Comparison of ENCODE assay signal across 27 mouse cellular contexts in the genomic region with DNA sequence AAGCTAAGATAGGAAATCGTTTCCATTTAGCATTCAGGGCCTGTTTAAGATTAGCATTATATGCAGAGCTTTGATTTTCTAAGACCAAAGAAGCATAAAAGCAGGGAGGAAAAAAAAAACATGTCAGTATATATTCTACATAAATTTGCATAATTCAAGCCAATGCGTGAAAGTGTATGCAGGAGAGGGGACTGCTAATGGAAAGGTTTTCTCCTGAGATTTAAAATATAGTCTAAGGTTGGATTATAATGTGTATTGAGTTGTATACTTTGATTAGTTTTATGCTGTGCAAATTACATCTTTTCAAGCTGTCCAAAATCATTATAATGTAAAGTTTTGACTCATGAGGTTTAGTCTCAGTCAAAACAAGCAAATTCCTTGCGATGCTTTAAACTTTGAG.
"Had no signal": no experiment of that assay in that cellular context is flagged by ENCODE, and none has a peak within 500 bp of the region (broad histone marks: within the 10 kb centered on the region; RNA-seq: fewer than 3 reads in every experiment).

No protein-coding gene starts in this region.

- H3K27ac ChIP-seq: heart, embryonic 10.5 days; hindbrain, embryonic 10.5 days; hindbrain, embryonic 12.5 days; hindbrain, embryonic 14.5 days; intestine, embryonic 15.5 days; layer of hippocampus, adult 2 months; left cerebral cortex, adult 2 months; limb, embryonic 10.5 days; limb, embryonic 12.5 days; liver, embryonic 13.5 days; liver, embryonic 15.5 days had no signal

- H3K9me3 ChIP-seq: heart, embryonic 10.5 days; heart, embryonic 12.5 days; hindbrain, embryonic 10.5 days; hindbrain, embryonic 12.5 days; intestine, embryonic 15.5 days; limb, embryonic 10.5 days; limb, embryonic 12.5 days; liver, embryonic 13.5 days; liver, embryonic 15.5 days had no signal

- H3K36me3 ChIP-seq: heart, embryonic 10.5 days; heart, embryonic 12.5 days; hindbrain, embryonic 10.5 days; hindbrain, embryonic 12.5 days; intestine, embryonic 15.5 days; limb, embryonic 10.5 days; limb, embryonic 12.5 days; liver, embryonic 13.5 days; liver, embryonic 15.5 days had no signal

- H3K9ac ChIP-seq: heart, embryonic 12.5 days; hindbrain, embryonic 12.5 days; hindbrain, embryonic 14.5 days; intestine, embryonic 15.5 days; limb, embryonic 12.5 days; liver, embryonic 13.5 days; liver, embryonic 15.5 days had no signal

- ATAC-seq: hindbrain, embryonic 16.5 days; inflammation-experienced regulatory T-cells, adult 6 months; intestine, embryonic 15.5 days; intestine, postnatal 0 days had no signal

- H3K4me3 ChIP-seq: heart, embryonic 10.5 days; heart, embryonic 12.5 days; hindbrain, embryonic 10.5 days; hindbrain, embryonic 12.5 days; intestine, embryonic 15.5 days; layer of hippocampus, adult 2 months; left cerebral cortex, adult 2 months; limb, embryonic 10.5 days; limb, embryonic 12.5 days; liver, embryonic 13.5 days; liver, embryonic 15.5 days had no signal

- H3K4me1 ChIP-seq: heart, embryonic 10.5 days; heart, embryonic 12.5 days; hindbrain, embryonic 10.5 days; hindbrain, embryonic 12.5 days; intestine, embryonic 15.5 days; limb, embryonic 12.5 days; liver, embryonic 13.5 days; liver, embryonic 15.5 days had no signal

- H3K27me3 ChIP-seq: hindbrain, embryonic 12.5 days; intestine, embryonic 15.5 days; limb, embryonic 12.5 days; liver, embryonic 13.5 days; liver, embryonic 15.5 days had no signal

- DNase-seq: gastrocnemius, postnatal 10 days; gastrocnemius, postnatal 25 days; heart, adult 18-20 months; heart, postnatal 10 days; heart, postnatal 4 days; kidney, adult 18-20 months; kidney, adult 8-10 months; kidney, postnatal 10 days; kidney, postnatal 25 days; kidney, postnatal 4 days; liver; liver, embryonic 13.5 days had no signal

- H3K4me2 ChIP-seq: heart, embryonic 12.5 days; hindbrain, embryonic 12.5 days; hindbrain, embryonic 14.5 days; intestine, embryonic 15.5 days; limb, embryonic 12.5 days; liver, embryonic 11.5 days; liver, embryonic 13.5 days; liver, embryonic 15.5 days had no signal
